Mouse (Mus musculus): ENCODE measurements around the gene Sec22a. TPM values are rescaled to one million over a fixed set of nuclear protein-coding genes. Genes with fewer than 3 reads are reported as not detected.

Sec22a gene
- total RNA-seq, 4 experiments from 2014 or later: 14.5 to 20.1 (median 16.6) TPM

Other genes starting within 250 kb of the Sec22a start
- 10 to 100 TPM; 71.1 to 81.2 (median 79.8) TPM for gene Adcy5, start 209.0 kb downstream of the Sec22a start, total RNA-seq (2022)
- 1 to 10 TPM; 2.9 to 4.9 (median 4.3) TPM for gene Pdia5, start 127.0 kb upstream of the Sec22a start, total RNA-seq (2022)
- gene Sema5b, start 177.2 kb upstream of the Sec22a start, total RNA-seq (2022): 10 to 100 TPM; 10.6 to 18.1 (median 14.0) TPM

All from layer of hippocampus, adult 8-10 months (tissue).